Mouse (Mus musculus) cerebellum, adult 2 months (tissue): ENCODE data around the gene Hs6st1.

Experiments
- CTCF ChIP-seq: fragments of 200-500 bp; IDR thresholded peaks from 2 replicates; pipeline ENCODE4 v1.5.1; 2011; ENCODE audit warnings: low read depth, mild to moderate bottlenecking, control low read depth, low read length, moderate library complexity, borderline replicate concordance; ENCODE audit not compliant: insufficient read depth
- POLR2A ChIP-seq: fragments of 200-500 bp; IDR thresholded peaks from 2 replicates; pipeline ENCODE4 v1.6.1; 2011; ENCODE audit warnings: low read length, control low read depth, borderline replicate concordance; ENCODE audit not compliant: insufficient read depth

- TF ChIP-seq POLR2A, result no peak
- TF ChIP-seq CTCF, result no peak
Measured at GRCm38 (mm10) chr1:36129881-36130280, 61.7 kb downstream of the Hs6st1 start.
